In the genomic region with DNA sequence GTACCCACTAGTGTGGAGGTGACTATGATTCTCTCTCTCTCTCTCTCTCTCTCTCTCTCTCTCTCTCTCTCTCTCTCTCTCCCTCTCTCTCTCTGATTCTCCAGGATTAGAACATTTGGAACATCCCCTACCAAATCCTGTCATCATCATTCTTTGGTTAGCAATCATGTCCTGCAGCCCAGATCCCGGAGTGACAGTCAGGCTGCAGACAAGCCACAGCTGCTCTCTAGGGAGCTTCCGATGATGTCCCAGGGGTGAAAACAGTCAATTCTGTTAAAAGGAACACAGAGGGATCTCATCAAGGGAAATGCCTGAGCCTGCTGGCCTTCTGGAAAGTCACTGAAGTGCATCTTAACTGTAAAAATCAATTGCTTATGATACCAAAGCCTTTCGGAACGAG, we compare ENCODE assay signal across 26 mouse cellular contexts. TPM values are rescaled to one million over a fixed set of nuclear protein-coding genes. Genes with fewer than 3 reads are reported as not detected.
"Had no signal": no experiment of that assay in that cellular context is flagged by ENCODE, and none has a peak within 500 bp of the region (broad histone marks: within the 10 kb centered on the region; RNA-seq: fewer than 3 reads in every experiment).

No protein-coding gene starts in this region.

- H3K36me3 ChIP-seq: intestine, embryonic 15.5 days; liver, embryonic 13.5 days; lung, embryonic 15.5 days; stomach, embryonic 15.5 days had no signal

- H3K4me1 ChIP-seq: intestine, embryonic 15.5 days; liver, embryonic 13.5 days; lung, embryonic 15.5 days; stomach, embryonic 15.5 days had no signal

- H3K27ac ChIP-seq: intestine, embryonic 15.5 days; layer of hippocampus, adult 2 months; liver, embryonic 13.5 days; lung, embryonic 15.5 days; stomach, embryonic 15.5 days had no signal

- H3K4me3 ChIP-seq: intestine, embryonic 15.5 days; layer of hippocampus, adult 2 months; liver, embryonic 13.5 days; lung, embryonic 15.5 days; megakaryocyte, embryonic 14.5 days; stomach, embryonic 15.5 days had no signal

- H3K27me3 ChIP-seq: intestine, embryonic 15.5 days; liver, embryonic 13.5 days; lung, embryonic 15.5 days; stomach, embryonic 15.5 days had no signal

- DNase-seq: kidney, adult 11 months; kidney, adult 9 months; kidney, postnatal 25 days; layer of hippocampus, adult 9-11 months; liver, embryonic 13.5 days; midbrain, embryonic 14.5 days; right cerebral cortex, postnatal 25 days; spleen, adult 18-20 months; thymus, adult 18-20 months; thymus, postnatal 14 days; thymus, postnatal 4 days had no signal

RNA-seq across cellular contexts. Expression of a gene that starts 11.4 kb away (rescaled TPM):
- total RNA-seq: layer of hippocampus, adult 2 months; layer of hippocampus, postnatal 25 days; liver, adult 2 months had no signal
- polyA plus RNA-seq: intestine, embryonic 15.5 days; kidney, embryonic 16.5 days; large intestine, adult 2 months; limb, embryonic 11.5 days; limb, embryonic 14.5 days; liver, adult 2 months; liver, embryonic 13.5 days; liver, embryonic 16.5 days; lung, embryonic 15.5 days; midbrain, embryonic 11.5 days; midbrain, embryonic 14.5 days; neural tube, embryonic 11.5 days; stomach, embryonic 15.5 days had no signal

RNA-seq across cellular contexts. Expression of a gene that starts 21.4 kb away (rescaled TPM):
- total RNA-seq: layer of hippocampus, adult 2 months; layer of hippocampus, postnatal 25 days; left cerebral cortex, adult 18-20 months had no signal
- polyA plus RNA-seq: stomach, embryonic 15.5 days had no signal
